Mouse (Mus musculus): ENCODE results near the gene Dcakd.
A peak's percentile ranks its signal among the peaks of the same experiment; 100 is the strongest.

Dcakd gene

DNA sequence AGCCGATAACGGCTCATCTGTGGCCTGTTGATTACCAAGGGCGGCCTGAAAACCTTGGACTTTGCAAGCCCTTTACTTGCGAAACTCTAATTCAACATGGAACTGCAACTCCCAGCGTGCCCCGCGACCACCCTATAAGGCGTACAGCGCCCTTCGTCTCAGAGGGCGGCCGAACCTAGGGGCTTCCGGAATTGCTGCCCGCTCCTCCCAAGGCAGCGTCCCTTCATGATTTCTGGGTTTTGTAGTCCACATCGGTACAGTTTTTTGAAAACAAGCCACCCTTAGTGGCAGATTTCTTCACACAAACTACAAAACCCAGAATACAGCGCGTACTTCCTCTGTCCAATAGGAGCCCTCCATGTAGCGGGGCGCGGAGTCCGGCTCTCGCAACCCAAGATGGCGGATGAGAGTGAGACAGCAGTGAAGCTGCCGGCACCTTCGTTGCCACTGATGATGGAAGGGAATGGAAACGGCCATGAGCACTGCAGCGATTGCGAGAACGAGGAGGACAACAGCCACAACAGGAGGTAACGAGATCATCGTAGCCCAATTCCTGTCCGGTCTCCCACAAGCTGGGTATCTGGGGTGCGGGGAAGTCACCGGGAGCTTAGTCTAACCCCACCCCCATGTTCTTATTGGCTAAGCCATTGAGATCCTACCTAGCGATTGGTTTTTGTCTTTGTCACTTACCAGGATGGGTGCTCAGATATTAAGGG lies at the start of gene Dcakd, which contains the start of gene Nmt1:
Gene Dcakd, minus strand, starts transcription at position 158 of the 716 bp plus-strand sequence.
Gene Nmt1, plus strand, starts transcription at position 15 of the 716 bp plus-strand sequence.
- peak; percentile 92 to 95 for DNase-seq

DNA sequence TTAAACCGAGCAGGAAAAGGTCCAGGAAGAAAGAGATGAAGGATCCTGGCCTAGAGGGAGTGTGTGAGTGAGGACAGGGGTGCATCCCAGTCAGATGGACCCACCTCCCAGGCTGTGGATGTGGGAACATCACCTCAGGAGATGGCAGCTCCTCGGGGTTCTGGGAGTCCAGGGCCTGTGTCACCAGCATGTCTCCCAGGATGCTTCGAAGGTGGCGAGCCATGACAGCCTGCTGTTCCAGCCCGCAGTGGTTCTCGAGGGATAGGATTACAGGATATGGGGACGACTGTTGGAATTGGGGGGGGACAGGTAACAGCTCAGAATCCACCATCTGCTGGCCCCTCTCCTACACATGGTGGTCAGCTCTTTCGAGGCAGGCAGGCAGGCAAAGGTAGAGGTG lies 48.4 kb upstream of the Dcakd start:
- DNase-seq, result no peak

DNA sequence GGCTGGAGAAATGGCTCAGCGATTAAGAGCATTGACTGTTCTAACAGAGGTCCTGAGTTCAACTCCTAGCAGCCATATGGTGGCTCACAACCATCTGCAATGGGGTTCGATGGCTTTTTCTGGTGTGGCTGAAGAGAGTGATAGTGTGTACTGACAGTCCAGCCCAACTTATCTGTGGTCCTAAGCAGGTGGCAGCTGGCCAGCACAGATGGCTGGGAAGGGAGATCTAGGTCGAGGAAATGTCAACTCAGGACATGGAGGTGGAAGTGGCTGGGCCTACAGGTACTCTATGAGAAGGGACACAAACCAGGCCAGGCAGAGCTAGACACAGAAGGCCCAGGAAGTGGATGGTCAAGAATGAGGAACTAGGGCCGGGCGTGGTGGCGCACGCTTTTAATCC lies 47.9 kb upstream of the Dcakd start:
- peak; percentile 69 to 79 for DNase-seq

DNA sequence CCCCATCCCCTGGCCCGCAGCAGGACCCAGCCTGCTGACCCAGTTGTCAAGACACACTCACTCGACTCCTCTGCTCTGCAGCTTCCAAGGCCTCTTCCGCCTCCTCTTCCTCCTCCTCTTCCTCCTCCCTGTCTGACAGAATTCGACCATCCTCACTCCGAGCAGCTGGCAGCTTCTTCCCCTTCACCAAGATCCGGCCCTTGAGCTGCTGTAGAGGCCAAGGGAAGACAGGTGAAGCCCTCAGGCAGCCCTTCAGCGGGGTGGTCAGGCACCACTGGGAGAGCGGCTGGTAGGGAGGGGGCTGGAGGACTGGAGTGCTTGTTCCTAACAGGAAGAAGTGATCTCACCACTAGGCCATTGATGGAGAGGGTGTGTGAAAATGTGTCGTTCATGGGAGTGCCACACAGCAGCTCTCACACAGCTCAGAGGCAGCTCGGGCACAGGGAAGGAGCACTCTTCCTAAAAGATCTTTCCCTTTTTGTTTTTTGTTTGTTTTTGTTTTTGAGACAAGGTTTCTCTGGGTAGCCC lies 46.7 kb upstream of the Dcakd start:
- DNase-seq, result no peak

DNA sequence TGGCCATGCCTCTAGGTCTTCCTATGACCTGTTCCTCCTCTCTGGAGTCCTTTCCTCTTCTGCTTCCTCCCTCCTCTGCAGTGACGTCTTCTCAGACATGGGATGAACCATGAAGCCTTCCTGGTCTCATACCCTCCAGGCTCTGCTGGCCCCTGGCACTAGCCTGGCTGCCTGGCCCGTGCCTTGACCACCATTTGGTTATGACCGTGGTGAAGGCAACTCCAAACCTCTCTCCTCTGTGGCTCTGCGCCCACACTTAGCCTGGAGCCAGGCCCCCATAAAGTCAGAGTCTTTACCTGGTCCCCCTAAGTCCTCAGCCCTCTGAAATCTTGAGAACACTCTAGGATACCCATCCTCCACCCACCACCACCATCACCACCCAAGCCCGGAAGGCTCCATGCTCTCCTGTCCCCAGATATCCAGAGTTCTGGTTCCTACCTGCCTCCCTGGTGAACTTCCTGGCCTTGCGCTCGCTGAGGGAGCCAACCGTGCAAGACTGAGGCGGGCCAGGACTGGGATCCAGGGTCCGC lies 46.1 kb upstream of the Dcakd start:
- DNase-seq, result no peak

DNA sequence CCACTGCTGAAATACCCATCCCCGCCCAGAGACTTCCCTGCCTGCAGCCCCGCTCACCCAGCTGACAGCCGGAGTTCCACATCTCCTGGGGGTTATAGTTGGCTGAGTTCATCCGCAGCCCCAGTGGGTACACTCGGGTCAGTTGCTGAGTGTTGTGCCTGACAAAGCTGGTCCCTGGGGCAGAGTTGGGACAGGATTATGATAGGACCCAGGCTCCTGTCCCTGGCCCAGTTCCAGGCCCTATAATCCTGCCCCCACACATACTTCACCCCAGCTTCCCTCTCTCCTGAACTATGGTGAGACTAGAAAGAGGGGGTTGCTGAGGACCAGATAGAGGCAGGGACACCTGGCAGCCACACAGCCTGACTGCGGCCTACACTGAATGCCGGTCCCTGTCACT lies 45.5 kb upstream of the Dcakd start:
- DNase-seq, result no peak

DNA sequence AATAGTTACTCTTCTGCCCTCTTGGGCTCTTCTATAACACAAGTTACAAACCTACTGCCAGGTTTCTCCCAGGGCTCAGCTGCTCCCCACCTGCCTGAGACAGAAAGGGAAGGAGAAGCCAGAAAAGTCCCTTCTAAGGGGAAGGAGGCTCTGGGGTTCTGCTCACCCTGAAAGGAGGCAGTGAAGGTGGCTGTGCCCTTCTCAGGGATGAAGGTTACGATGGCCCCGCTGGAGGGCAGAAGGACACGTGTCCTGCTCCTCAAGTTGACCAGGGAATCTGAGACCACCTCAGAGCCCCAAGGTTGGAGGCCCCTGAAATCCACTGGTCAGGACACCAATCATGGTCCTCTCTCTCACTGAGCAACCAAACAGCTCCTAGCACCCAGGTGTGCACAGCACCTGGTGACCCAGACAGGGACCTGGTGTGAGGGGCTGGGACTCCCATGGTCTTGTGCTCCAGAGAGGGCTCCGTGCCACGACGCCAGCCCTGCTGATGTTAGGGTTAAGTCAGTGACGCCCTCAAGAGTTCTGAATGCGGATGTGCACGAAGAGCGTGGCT lies 42.3 kb upstream of the Dcakd start:
- no peak for DNase-seq

DNA sequence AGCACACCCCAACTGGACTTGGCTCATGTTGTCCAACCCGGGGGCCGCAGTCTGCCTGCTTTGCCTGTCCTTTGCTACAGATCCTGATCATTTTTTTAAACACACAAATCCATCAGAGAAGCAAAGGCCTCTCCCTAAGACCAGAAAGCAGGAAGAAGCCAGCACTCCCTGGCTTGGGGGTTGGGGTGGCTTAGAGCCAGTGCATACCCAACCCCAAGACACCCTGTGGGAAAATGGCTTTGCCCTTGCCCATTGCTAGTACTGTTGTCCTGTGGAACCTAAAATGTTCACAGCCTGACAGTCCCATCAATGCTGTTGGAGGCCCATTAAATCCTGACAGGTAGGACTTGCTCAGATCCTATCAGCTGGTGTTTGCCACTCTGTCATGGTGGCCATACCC lies 41.6 kb upstream of the Dcakd start:
- no peak for DNase-seq

DNA sequence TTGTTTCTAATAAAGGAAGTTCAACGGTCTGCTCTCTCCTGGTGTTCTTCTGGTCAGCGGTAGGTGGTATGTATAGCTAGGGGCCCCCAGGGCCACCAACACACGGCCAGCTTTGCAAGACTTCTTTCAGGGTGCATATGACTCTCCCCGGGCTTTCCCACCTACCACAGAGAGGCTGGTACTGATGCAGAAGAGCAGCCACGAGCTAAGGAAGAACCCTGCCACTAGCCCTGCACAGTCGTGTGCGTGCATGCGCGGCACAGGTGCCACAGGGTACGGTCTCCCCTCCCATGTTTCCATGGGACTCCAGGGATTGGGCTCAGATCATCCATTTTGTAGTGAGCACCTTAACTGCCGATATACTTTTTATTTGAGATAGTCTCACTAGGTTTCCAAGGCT lies 40.8 kb upstream of the Dcakd start:
- no peak for DNase-seq

DNA sequence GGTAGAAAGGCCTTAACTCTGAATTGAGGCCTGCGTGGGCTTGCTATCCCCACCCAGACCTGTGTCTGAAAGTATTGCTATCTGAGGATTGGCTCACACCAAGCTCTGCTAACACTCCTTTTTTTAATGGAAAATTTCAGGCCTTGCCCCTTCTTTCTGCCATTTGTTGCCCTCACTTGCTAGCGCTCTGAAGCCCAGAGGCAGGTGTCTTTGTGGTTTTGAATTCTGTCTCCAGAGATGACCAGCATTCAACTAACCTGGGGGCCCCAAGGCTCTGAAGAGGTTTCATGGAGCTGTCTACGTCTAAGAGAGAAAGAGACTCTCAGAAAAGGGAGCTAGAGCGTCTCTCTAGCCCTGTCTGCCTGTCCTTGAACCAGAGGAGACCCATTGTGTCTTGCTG lies 40.1 kb upstream of the Dcakd start:
- no peak for DNase-seq

DNA sequence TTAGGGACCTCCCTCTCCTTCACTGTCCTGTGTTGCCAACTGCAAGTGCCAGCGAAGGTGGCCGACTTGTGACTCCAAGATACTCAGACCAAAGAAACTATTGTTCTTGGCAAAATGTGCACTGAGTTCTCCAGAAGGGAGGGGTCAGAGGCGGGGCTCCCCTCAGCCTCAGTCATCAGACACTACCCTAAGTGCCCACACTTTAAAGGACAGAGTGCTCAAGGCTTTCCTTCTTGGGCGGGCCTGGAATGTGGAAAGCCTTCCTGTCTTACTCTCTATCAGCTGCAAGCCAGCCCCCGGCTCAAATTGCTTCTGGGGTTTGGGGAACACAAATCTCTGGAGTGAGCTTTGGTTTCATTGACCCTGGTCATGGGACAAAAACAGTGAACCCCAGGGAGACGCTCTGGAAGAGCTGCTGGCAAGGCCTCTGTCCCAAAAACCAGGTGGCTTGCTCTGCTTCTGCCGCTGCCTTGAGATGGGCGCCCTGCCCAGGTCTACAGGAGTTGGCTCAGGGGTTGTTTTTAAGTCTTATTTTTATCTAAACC lies 39.4 kb upstream of the Dcakd start:
- DNase-seq, result no peak

DNA sequence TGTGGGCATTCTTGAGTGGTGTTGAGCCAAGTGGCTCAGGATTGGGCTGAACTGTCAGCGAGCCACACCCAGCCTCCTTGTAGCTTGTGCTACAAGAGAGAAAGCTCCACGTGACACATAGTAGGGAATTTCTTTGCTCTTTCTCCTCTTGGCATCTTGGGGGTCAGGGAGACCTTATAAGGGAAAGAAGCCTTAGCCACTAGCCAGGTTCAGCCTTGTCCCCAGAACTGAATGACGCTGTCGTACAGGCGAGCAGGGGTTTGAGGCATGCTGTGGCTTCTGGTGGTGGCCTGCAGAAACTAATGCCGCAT lies 38.9 kb upstream of the Dcakd start:
- no peak for DNase-seq

DNA sequence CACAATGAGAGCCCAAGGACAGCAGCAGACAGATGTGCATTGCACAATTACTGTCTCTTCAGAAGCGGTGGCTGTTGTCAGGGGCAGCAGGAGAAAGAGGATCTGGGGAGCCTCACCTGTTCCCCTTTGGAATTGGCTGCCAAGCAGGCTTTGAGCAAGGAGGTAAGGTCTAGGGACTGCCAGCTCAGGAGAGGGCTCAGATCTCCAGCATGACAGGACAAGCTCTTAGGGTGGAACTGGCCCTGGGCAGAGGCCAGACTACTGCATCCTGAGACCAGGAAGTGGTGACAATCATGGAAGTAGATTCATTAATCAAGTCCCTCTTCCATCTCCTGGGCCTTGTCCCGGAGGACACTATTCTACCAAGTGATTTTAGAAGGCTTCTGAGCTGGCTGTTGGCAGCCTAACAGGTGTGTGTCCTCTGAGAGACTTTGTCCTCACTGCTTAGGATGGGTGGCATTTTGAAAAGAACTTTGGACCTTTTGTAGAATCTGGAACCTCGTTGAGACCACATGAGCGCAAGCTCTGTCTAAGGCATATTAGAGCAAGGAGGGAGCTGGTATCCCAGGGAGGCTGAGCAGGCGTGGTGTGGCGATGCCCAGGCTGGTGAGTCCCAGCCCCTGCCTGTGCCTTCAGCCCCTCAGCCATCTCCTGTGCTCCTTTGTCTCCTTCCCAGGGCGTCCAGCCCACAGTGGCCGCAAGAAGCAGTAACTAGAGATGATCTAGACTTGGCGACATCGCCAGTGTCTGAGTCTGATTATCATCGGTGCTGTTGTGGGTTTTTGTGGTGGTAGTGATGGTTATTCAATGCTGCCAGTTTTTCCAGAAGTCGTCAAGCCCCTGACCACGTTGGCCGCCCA lies 38.3 kb upstream of the Dcakd start:
- no peak for DNase-seq

DNA sequence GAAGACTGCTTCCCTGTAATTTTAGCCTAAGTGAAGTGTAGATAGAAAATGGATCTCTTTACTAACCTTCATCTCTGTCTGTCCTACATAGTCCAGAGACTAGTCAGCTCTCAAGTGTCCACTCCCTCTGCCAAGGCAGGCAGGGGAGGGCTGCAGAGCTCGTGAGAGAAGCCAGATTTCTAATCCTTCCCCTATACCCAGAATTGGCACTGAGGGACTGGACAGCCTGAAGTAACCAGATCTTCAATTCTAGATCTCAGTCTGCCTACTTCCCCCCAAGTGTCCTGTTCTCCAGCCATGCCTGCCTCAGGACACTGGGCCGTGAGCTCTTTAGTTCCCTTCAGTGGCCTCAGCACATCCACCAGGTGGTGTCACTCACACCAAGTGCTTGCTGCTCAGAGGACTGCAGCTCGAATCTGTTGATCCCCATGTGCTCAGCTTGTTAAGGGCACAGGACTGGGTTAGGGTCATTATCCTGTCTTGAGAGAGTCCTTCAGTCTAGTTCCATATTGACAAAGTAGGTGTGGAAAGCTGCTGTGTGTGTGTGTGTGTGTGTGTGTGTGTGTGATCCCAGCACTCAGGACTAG lies 30.5 kb upstream of the Dcakd start:
- DNase-seq, result no peak

DNA sequence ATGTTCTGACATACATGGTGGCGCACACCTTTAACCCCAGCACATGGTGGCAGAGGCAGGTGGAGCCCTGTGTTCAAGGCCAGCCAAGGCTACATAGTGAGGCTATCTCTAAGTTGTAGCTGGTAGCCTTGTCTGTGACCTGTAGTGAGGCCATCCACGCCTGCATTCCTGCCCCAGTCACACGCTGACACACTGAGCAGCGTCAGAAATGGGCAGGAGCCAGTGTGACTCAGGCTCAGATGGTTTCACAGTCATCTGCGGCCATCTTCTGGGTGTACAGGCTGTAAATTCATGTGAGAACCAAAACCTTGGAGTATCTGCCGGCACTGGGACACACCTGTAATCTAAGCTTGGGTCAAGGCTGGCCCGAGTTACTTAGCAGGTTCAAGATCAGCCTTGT lies 28.5 kb upstream of the Dcakd start:
- no peak for DNase-seq

DNA sequence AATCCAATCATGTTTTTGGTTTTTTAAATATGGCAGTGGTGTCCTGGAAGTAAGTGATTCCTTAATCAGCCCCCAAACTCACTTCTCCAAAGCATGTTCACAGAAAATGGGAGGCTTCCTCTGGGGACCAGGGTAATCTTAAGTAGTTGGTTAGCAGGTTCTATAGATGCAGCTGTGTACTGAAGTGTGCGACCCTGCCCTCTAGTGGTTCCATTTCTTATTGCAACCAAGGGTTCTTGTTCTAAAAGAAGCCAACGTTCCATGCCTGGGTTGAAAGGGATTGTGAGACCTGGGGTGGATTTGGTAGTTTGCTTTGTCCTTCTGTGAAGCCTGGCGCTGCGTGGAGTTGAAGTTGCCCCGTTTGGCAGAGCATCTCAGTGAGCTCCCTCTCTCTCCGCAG lies 26.7 kb upstream of the Dcakd start:
- peak; percentile 87 to 89 for DNase-seq

DNA sequence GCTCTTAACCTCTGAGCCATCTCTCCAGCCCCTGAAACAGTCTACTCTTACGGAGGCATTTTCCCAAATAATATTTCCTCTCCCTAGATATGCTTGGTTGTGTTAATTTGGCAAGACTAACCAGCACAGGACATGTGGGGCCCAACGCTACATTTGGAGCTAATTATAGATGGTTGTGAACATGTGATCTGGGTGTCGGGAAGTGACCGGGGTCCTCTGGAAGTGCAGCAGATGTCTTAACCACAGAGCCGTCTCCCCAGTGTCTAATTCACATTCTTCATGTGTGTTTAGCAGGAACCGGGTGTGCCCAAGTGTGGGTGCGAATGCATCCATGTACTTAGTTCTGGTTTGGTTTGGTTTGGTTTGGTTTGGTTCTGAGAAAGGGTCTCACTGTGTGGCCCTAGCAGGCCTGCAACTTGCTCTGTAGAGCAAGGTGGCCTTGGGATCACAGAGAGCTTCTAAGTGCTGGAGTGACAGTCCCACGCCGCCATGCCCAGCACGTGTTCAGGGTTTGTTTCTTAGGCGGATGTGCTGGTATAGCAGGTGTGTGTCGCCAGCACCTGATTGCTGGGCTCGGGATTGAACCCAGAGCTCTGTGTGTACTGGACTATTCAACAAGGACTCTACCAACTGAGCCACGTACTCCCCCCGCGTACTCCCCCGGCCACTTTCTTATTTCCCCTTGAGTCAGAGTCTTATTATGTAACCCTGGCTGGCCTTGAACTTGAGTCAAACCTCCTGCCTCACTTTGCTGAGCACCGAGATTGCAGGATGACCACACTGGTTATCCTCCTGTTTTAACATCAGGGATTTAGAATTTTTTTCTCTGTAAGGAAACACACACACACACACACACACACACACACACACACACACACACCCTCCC lies 25.3 kb upstream of the Dcakd start:
- DNase-seq, result no peak

DNA sequence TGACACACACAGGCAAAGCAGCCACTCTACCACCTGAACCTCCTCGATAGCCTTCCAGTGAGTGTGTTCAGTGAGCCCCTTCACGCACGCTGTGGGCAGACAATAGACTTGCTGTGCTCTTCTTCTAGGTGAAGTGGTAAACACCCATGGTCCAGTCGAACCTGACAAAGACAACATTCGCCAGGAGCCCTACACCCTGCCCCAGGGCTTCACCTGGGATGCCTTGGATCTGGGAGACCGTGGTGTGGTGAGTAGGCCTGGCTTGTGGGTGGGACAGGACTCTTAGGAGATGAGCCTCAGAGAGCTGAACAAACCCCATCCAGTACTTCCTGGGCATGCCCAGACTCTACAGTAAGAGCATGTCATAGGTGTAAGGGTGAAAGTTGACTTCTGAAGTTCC lies 23.9 kb upstream of the Dcakd start:
- no peak for DNase-seq

DNA sequence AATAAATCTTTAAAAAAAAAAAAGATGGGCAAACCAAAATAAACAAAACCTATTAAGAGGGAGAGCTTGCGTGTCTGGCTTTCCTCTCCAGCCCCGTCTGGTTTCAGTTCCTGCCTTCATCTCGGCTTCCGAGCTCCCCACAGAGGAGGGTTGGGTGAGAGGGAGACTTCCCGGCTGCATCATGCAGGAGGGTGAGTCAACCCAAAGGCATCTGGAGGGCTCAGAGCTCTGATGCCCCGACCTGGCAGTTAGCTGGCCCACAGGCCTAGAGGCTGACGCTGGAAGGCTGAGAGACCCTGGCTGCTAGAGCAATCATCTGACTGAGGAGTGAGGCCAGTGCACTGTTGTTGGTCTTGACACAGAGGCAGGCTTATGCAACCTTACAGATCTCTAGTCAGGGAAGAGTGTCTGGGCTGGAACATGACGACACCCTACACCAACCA lies 23.1 kb upstream of the Dcakd start:
- DNase-seq, result no peak

DNA sequence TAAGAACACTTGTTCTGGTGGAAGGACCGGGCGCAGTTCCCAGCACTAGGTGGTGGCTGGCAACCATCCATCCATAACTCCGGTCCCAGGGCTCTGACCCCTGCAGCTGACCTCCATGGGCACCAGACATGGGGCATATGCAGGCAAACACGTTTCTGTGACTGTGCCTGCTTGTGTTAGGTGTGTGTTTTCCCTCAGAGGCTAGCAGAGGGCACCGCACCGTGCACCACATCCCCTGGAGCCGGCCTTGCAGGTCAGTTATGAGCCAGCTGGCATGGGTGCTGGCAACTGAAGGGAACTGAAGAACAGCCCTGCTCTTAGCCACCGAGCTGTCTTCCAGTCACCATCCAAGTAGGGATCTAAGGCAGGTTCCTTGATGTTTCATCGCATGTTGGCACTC lies 22.0 kb upstream of the Dcakd start:
- DNase-seq, result peak; percentile 32 to 37

DNA sequence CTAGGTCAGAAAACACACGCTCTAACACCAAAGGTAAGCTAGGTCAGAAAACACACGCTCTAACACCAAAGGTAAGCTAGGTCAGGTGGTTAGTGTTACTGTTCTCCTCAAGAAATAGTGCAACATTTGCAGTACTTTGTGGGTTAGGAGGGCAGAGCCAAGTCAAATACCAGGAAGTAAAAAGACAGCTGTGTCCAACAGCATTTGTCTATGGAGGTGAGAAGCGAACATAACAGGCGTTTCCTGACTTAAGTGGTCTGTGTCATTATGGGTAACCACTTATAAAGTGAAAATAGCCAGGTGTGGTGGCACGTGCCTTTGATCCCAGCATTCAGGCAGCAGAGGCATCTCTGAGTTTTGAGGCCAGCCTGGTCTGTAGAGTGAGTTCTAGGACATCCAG lies 21.5 kb upstream of the Dcakd start:
- no peak for DNase-seq

DNA sequence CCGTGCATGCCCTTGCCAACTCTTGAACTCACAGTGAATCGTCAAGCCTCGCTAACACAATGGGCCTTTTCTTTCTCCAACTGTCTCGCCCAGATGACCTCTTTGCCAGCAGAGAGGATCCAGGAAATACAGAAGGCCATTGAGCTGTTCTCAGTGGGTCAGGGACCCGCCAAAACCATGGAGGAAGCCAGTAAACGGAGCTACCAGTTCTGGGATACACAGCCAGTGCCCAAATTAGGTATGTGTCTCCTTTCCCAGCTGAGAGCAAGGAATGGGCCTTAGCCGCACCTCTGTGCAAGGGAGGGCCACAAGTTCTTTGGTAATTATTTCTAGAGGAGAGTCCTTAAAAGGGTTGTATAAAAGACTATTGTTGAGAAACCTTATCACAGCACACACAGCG lies 18.2 kb upstream of the Dcakd start:
- no peak for DNase-seq
